Mouse (Mus musculus): Measurements from ENCODE around the gene Olfr640.

Olfr640 gene

GRCm38 (mm10) chr7:104025473-104025872 is at the start of gene Olfr640:
Gene Olfr640, minus strand, starts transcription at chr7:104025573.
- DNase-seq (ENCODE audit: low read depth, low spot score) = no peak

GRCm38 (mm10) chr7:104071769-104072168 is 46.4 kb upstream of the Olfr640 start, which contains the start of gene Olfr644:
Gene Olfr644, minus strand, starts transcription at chr7:104071869.
- no peak for DNase-seq (ENCODE audit: low read depth, low spot score)

- DNase-seq (ENCODE audit: low read depth, low spot score) = no peak
Measured at GRCm38 (mm10) chr7:104061345-104061744, 36.0 kb upstream of the Olfr640 start, which contains the start of gene 4930516K23Rik. Gene 4930516K23Rik, minus strand, starts transcription at chr7:104061445.

GRCm38 (mm10) chr7:104059215-104059614 is 33.8 kb upstream of the Olfr640 start:
- no peak for DNase-seq (ENCODE audit: low read depth, low spot score)

- no peak for DNase-seq (ENCODE audit: low read depth, low spot score)
Measured at GRCm38 (mm10) chr7:104052566-104052965, 27.2 kb upstream of the Olfr640 start, which contains the start of gene Olfr642. Gene Olfr642, minus strand, starts transcription at chr7:104052666.

- DNase-seq (ENCODE audit: low read depth, low spot score) = no peak
Measured at GRCm38 (mm10) chr7:104050745-104051144, 25.4 kb upstream of the Olfr640 start.

- no peak for DNase-seq (ENCODE audit: low read depth, low spot score)
Measured at GRCm38 (mm10) chr7:104035145-104035544, 9.8 kb upstream of the Olfr640 start, which contains the start of gene Olfr641. Gene Olfr641, plus strand, starts transcription at chr7:104035445.

- no peak for DNase-seq (ENCODE audit: low read depth, low spot score)
Measured at GRCm38 (mm10) chr7:104026978-104027377, 1.6 kb upstream of the Olfr640 start.

GRCm38 (mm10) chr7:104021651-104022050 is 3.7 kb downstream of the Olfr640 start:
- no peak for DNase-seq (ENCODE audit: low read depth, low spot score)

- DNase-seq (ENCODE audit: low read depth, low spot score) = no peak
Measured at GRCm38 (mm10) chr7:104018953-104019352, 6.4 kb downstream of the Olfr640 start.

- DNase-seq (ENCODE audit: low read depth, low spot score) = no peak
Measured at GRCm38 (mm10) chr7:104017203-104017602, 8.2 kb downstream of the Olfr640 start, which contains the start of gene Olfr639. Gene Olfr639, minus strand, starts transcription at chr7:104017303.

- DNase-seq (ENCODE audit: low read depth, low spot score) = no peak
Measured at GRCm38 (mm10) chr7:103999124-103999523, 26.2 kb downstream of the Olfr640 start.

- no peak for DNase-seq (ENCODE audit: low read depth, low spot score)
Measured at GRCm38 (mm10) chr7:103998446-103998845, 26.9 kb downstream of the Olfr640 start, which contains the start of gene Olfr638. Gene Olfr638, plus strand, starts transcription at chr7:103998746.

GRCm38 (mm10) chr7:103971782-103972181 is 53.6 kb downstream of the Olfr640 start:
- no peak for DNase-seq (ENCODE audit: low read depth, low spot score)

GRCm38 (mm10) chr7:103970852-103971251 is 54.5 kb downstream of the Olfr640 start, which contains the start of gene Olfr635:
Gene Olfr635, plus strand, starts transcription at chr7:103971152.
- DNase-seq (ENCODE audit: low read depth, low spot score) = no peak
